10 mouse cellular contexts compared by ENCODE assay signal in genomic region chr2:56257044-56257954, GRCm38 (mm10).
A peak's percentile ranks its signal among the peaks of the same experiment; 100 is the strongest.
DNase-seq lines count a peak whose midpoint lies in the region.
"Had no signal": no experiment of that assay in that cellular context is flagged by ENCODE, and none has a peak within 500 bp of the region (broad histone marks: within the 10 kb centered on the region; RNA-seq: fewer than 3 reads in every experiment).

No protein-coding gene starts in this region.

- DNase-seq in embryo, embryonic 10 days (ENCODE audit: low spot score) = peak; percentile 6
- no peak for DNase-seq in embryo, embryonic 9.5 days (ENCODE audit: extremely low spot score)
- DNase-seq in right cerebral cortex, adult 2 months (ENCODE audit: low spot score in 2 of 2) = peak; percentile 38 to 44
- DNase-seq in right cerebral cortex, postnatal 14 days = no peak
- peak; percentile 3 to 11 for DNase-seq in left cerebral cortex, adult 18-20 months (ENCODE audit: low spot score in 2 of 2)
- no peak for DNase-seq in thymus, postnatal 25 days
- DNase-seq in lung, adult 18-20 months = no peak
- DNase-seq in cerebellum, adult 9-11 months = no peak
- DNase-seq: adrenal gland, postnatal 10 days; cerebellum, postnatal 25 days had no signal

Comparison
In these comparisons a context has a peak if more than half of its experiments do, and no peak if none do; other contexts are left out.
1. DNase-seq: peak in embryo, embryonic 10 days (single experiment), right cerebral cortex, adult 2 months (2 of 2) and left cerebral cortex, adult 18-20 months (2 of 2); none in embryo, embryonic 9.5 days (single experiment), right cerebral cortex, postnatal 14 days (single experiment), thymus, postnatal 25 days (single experiment), lung, adult 18-20 months (0 of 2) and cerebellum, adult 9-11 months (single experiment).